Mouse (Mus musculus) hindbrain, embryonic 15.5 days (tissue): ENCODE results near the gene Defb25. TPM values are rescaled to one million over a fixed set of nuclear protein-coding genes. Genes with fewer than 3 reads are reported as not detected.
"Not testable (repeated sequence)": the region's sequence is repeated elsewhere in the genome, so short reads cannot be mapped to it uniquely, and the experiment has no call there.

ENCODE experiments used
- ATAC-seq: fragments of 200-750 bp; cut with Nextera tagmentation; 2 replicates; pipeline ENCODE4 v1.8.0; 2017; ENCODE audit warnings: low read depth, moderate number of reproducible peaks, moderate TSS enrichment; ENCODE audit not compliant: low FRiP score
- H3K27ac ChIP-seq: fragments of 300-500 bp; sonication (generic); replicated peaks from 2 replicates; pipeline ENCODE4 v1.5.1; 2015; ENCODE audit warnings: mild to moderate bottlenecking, inconsistent platforms
- H3K27me3 ChIP-seq: fragments of 300-500 bp; sonication (generic); 2 replicates; pipeline ENCODE4 v1.6.1; 2015; ENCODE audit warnings: control low read depth, inconsistent platforms
- H3K36me3 ChIP-seq: fragments of 300-500 bp; sonication (generic); 2 replicates; pipeline ENCODE4 v1.6.1; 2015; ENCODE audit warnings: control low read depth, inconsistent platforms
- H3K4me1 ChIP-seq: fragments of 300-500 bp; sonication (generic); replicated peaks from 2 replicates; pipeline ENCODE4 v1.6.1; 2015; ENCODE audit warnings: control low read depth, inconsistent platforms
- H3K4me2 ChIP-seq: fragments of 300-500 bp; sonication (generic); 2 replicates; pipeline ENCODE4 v1.6.1; 2015; ENCODE audit warnings: moderate library complexity, mild to moderate bottlenecking, inconsistent platforms
- H3K4me3 ChIP-seq: fragments of 300-500 bp; sonication (generic); 2 replicates; pipeline ENCODE4 v1.5.1; 2015; ENCODE audit warnings: mild to moderate bottlenecking, inconsistent platforms
- H3K9ac ChIP-seq: fragments of 300-500 bp; sonication (generic); 2 replicates; pipeline ENCODE4 v1.6.1; 2015; ENCODE audit warnings: inconsistent platforms
- H3K9me3 ChIP-seq: fragments of 300-500 bp; sonication (generic); 2 replicates; pipeline ENCODE4 v1.6.1; 2016; ENCODE audit warnings: control low read depth, inconsistent platforms
- WGBS: fragments of 180-500 bp; shearing (Covaris S2); methylation state at CpG from one replicate; pipeline ENCODE4 v1.1.7; 2015; 5-methylcytosine and 5-hydroxymethylcytosine counted together
- polyA plus RNA-seq: library from polyadenylated mRNA; unstranded; fragments of >200 nt; fragmentation: Nextera tagmentation; extraction: Ambion mirVana; gene quantifications from 2 replicates; pipeline ENCODE4 v1.2.1, GENCODE M21; 2015

Gene Defb25
- polyA plus RNA-seq, result not detected in 2 replicates

GRCm38 (mm10) chr2:152622953-152623352, at the start of gene Defb25:
Defb25 (minus strand) TSS chr2:152623053.
- no peak for ATAC-seq
- Histone ChIP-seq H3K4me2 (no peak within 1 kb of the TSS), H3K27me3 (peaks cover 16% of the 10 kb centered on the region), H3K9me3 (no peaks in the 10 kb centered on the region), H3K4me3 (no peak within 1 kb of the TSS), H3K27ac (no peak within 1 kb of the TSS), H3K9ac (no peak within 1 kb of the TSS), H3K4me1 (peaks cover 15% of the 10 kb centered on the region), H3K36me3 (no peaks in the 10 kb centered on the region)
- WGBS, result 84% methylated on average over 7 of the region's 7 CpGs

DNA sequence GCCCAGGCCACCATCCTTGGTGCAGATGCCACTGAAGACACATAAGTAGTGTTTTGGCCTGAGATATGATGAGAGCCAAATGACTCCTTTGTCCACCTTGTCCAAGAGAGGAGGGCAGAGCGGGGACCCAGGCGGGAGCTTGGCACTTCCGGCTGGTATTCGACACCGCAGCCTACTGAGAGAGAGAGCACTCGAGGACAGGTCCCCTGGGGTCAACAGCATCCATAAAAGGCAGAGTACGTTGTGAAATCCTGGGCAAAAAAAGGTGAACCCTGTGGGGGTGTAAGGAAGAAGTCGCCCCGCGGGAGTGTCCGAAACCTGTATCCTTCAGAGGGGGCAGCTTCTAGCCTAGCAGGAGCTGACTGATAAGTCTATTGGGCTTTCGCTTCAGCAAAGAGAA, 49.3 kb upstream of the Defb25 start:
- WGBS, result 74% methylated on average over 12 of the region's 12 CpGs
- Histone ChIP-seq H3K27ac (peak overlapping the region; percentile 97; the same call in 1 of the 2 replicates), H3K4me3 (peak overlapping the region; percentile 89), H3K27me3 (no peaks in the 10 kb centered on the region), H3K4me1 (peaks cover 41% of the 10 kb centered on the region), H3K36me3 (peaks cover 31% of the 10 kb centered on the region), H3K9ac (peak overlapping the region; percentile 90), H3K4me2 (peak overlapping the region; percentile 92), H3K9me3 (no peaks in the 10 kb centered on the region)
- no peak for ATAC-seq

DNA sequence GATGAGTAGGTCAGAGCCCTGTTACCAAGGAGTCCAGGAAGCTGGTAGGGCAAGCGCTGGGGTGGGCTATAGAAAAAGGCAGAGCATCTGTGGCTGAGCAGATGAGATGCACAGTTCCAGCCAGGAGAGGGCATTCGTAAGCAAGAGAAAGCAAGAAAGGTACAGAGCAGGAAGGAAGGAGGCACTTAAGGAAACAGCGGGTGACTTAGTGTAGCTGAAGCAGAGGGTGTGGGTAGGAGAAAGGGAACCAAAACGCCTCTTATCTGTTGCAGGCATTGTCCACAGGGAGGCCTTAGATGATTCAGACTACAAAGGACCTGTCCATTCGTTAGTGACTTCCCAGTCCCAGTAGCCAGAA, 48.8 kb upstream of the Defb25 start:
- H3K27ac ChIP-seq, result peak overlapping the region; percentile 97
- WGBS, result 23% methylated on average over 5 of the region's 5 CpGs
- H3K9ac ChIP-seq, result peak overlapping the region; percentile 90
- peaks cover 27% of the 10 kb centered on the region for H3K36me3 ChIP-seq
- H3K4me1 ChIP-seq, result peaks cover 41% of the 10 kb centered on the region
- peak overlapping the region; percentile 89 for H3K4me3 ChIP-seq
- ATAC-seq, result peak; percentile 29; the same call in 1 of the 2 replicates
- H3K4me2 ChIP-seq, result peak overlapping the region; percentile 92
- no peaks in the 10 kb centered on the region for H3K9me3 ChIP-seq
- no peaks in the 10 kb centered on the region for H3K27me3 ChIP-seq

- 0 out of 2 replicates have a peak, but pooled peaks have one; percentile 7 for ATAC-seq
- Histone ChIP-seq H3K27me3 (no peaks in the 10 kb centered on the region), H3K4me2 (peak overlapping the region; percentile 92), H3K9me3 (no peaks in the 10 kb centered on the region), H3K9ac (peak overlapping the region; percentile 90), H3K27ac (peak overlapping the region; percentile 97), H3K4me3 (peak overlapping the region; percentile 89), H3K4me1 (peaks cover 41% of the 10 kb centered on the region), H3K36me3 (peaks cover 21% of the 10 kb centered on the region)
- WGBS, result 51% methylated on average over 9 of the region's 9 CpGs
Observed at GRCm38 (mm10) chr2:152670983-152671641, 48.3 kb upstream of the Defb25 start.

- Histone ChIP-seq H3K27ac (peak overlapping the region; percentile 97), H3K4me2 (peak overlapping the region; percentile 92), H3K27me3 (no peaks in the 10 kb centered on the region), H3K4me3 (peak overlapping the region; percentile 89), H3K4me1 (peaks cover 41% of the 10 kb centered on the region), H3K9ac (peak overlapping the region; percentile 90), H3K36me3 (peaks cover 11% of the 10 kb centered on the region), H3K9me3 (no peaks in the 10 kb centered on the region)
- peak; percentile 76 for ATAC-seq
- WGBS, result 0% methylated on average over 46 of the region's 46 CpGs
Observed at GRCm38 (mm10) chr2:152669639-152670484, 47.0 kb upstream of the Defb25 start.

GRCm38 (mm10) chr2:152669256-152669638, 46.4 kb upstream of the Defb25 start, which contains the start of gene H13:
H13 (plus strand) TSS chr2:152669461.
- H3K4me3 ChIP-seq, result peak within 1 kb of the TSS; percentile 89
- peak within 1 kb of the TSS; percentile 97 for H3K27ac ChIP-seq
- WGBS, result under 1% methylated on average over 35 of the region's 35 CpGs
- H3K9ac ChIP-seq, result peak within 1 kb of the TSS; percentile 90
- peaks cover 38% of the 10 kb centered on the region for H3K4me1 ChIP-seq
- peak within 1 kb of the TSS; percentile 92 for H3K4me2 ChIP-seq
- H3K9me3 ChIP-seq, result no peaks in the 10 kb centered on the region
- H3K27me3 ChIP-seq, result no peaks in the 10 kb centered on the region
- H3K36me3 ChIP-seq, result peaks cover 8% of the 10 kb centered on the region; the same call in 1 of the 2 replicates
- ATAC-seq, result peak; percentile 81

DNA sequence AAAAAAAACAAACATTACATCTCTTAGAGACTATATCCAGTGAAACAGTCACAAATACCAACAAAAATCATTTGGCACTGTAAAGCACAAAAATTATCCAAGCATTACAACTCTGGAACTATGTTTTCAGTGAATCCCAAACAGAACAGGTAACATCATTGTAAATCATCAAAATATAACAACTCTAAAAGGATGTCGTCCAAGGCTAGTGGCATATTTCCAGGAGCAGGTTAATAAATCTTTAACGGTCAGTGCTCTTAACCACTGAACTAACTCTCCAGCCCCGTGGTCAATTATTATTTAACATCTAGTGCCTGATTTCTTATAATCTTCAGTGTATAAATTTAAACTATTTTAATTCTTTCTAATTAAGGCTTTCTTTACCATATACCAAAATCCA, 43.3 kb upstream of the Defb25 start:
- H3K27ac ChIP-seq, H3K9me3 ChIP-seq, H3K4me3 ChIP-seq, H3K27me3 ChIP-seq, H3K4me2 ChIP-seq, H3K9ac ChIP-seq, H3K4me1 ChIP-seq, ATAC-seq, H3K36me3 ChIP-seq: not testable (repeated sequence)
- 89% methylated on average over 3 of the region's 3 CpGs for WGBS

- Histone ChIP-seq H3K4me2 (no peak overlapping the region), H3K9me3 (no peaks in the 10 kb centered on the region), H3K4me3 (no peak overlapping the region), H3K9ac (no peak overlapping the region), H3K27me3 (no peaks in the 10 kb centered on the region), H3K36me3 (no peaks in the 10 kb centered on the region), H3K27ac (no peak overlapping the region), H3K4me1 (no peaks in the 10 kb centered on the region)
- ATAC-seq, result no peak
- 81% methylated on average over 6 of the region's 6 CpGs for WGBS
Observed at GRCm38 (mm10) chr2:152661163-152661562, 38.3 kb upstream of the Defb25 start.

GRCm38 (mm10) chr2:152657398-152657797, 34.5 kb upstream of the Defb25 start:
- H3K4me2 ChIP-seq, result no peak overlapping the region
- H3K27ac ChIP-seq, result no peak overlapping the region
- ATAC-seq, result no peak
- WGBS, result 64% methylated on average over 10 of the region's 10 CpGs
- H3K27me3 ChIP-seq, result no peaks in the 10 kb centered on the region
- no peak overlapping the region for H3K4me3 ChIP-seq
- no peak overlapping the region for H3K9ac ChIP-seq
- no peaks in the 10 kb centered on the region for H3K9me3 ChIP-seq
- no peaks in the 10 kb centered on the region for H3K36me3 ChIP-seq
- H3K4me1 ChIP-seq, result peaks cover 21% of the 10 kb centered on the region

- no peaks in the 10 kb centered on the region for H3K27me3 ChIP-seq
- H3K4me1 ChIP-seq, result peaks cover 21% of the 10 kb centered on the region
- H3K9ac ChIP-seq, result no peak overlapping the region
- H3K9me3 ChIP-seq, result no peaks in the 10 kb centered on the region
- no peaks in the 10 kb centered on the region for H3K36me3 ChIP-seq
- no peak overlapping the region for H3K4me3 ChIP-seq
- peak; percentile 94 for ATAC-seq
- 31% methylated on average over 14 of the region's 14 CpGs for WGBS
- peak overlapping the region; percentile 36 for H3K4me2 ChIP-seq
- H3K27ac ChIP-seq, result peak overlapping the region; percentile 88
Observed at GRCm38 (mm10) chr2:152653874-152654715, 31.2 kb upstream of the Defb25 start.

GRCm38 (mm10) chr2:152652901-152653620, 30.2 kb upstream of the Defb25 start:
- ATAC-seq, result no peak
- H3K4me2 ChIP-seq, result no peak overlapping the region
- H3K27ac ChIP-seq, result peak overlapping the region; percentile 88; the same call in 1 of the 2 replicates
- 74% methylated on average over 10 of the region's 10 CpGs for WGBS
- no peaks in the 10 kb centered on the region for H3K9me3 ChIP-seq
- H3K27me3 ChIP-seq, result no peaks in the 10 kb centered on the region
- H3K9ac ChIP-seq, result no peak overlapping the region
- no peak overlapping the region for H3K4me3 ChIP-seq
- no peaks in the 10 kb centered on the region for H3K36me3 ChIP-seq
- peaks cover 21% of the 10 kb centered on the region for H3K4me1 ChIP-seq
